Mouse (Mus musculus): ENCODE data around the gene Cdkl2.

GRCm38 (mm10) chr5:91972046-91972445 lies 71.6 kb downstream of the Cdkl2 start:
- no peak for TF ChIP-seq CTCF (conservative IDR thresholded peaks at IDR 0.05 in 1 of 2, IDR thresholded peaks at IDR 0.05 in 1 of 2; ENCODE audit: low read depth in 2 of 2, low read length in 2 of 2)
- no peak for TF ChIP-seq MAX (IDR thresholded peaks at IDR 0.05; ENCODE audit: low read length)
- no peak for TF ChIP-seq KAT2A (IDR thresholded peaks at IDR 0.05; ENCODE audit: insufficient replicate concordance, low read length)
- no peak for TF ChIP-seq RAD21 (IDR thresholded peaks at IDR 0.05; ENCODE audit: low read depth, low read length)
- TF ChIP-seq POLR2A (IDR thresholded peaks at IDR 0.05; ENCODE audit: low read depth, low read length) = no peak
- TF ChIP-seq ZNF384 (IDR thresholded peaks at IDR 0.05; ENCODE audit: low read depth, low read length) = no peak
- no peak for TF ChIP-seq E2F4 (IDR thresholded peaks at IDR 0.05; ENCODE audit: insufficient replicate concordance, low read depth, low read length)
- TF ChIP-seq JUND (conservative IDR thresholded peaks at IDR 0.05; ENCODE audit: low read depth, low read length) = no peak
- no peak for TF ChIP-seq USF2 (conservative IDR thresholded peaks at IDR 0.05; ENCODE audit: low read depth, low read length)
- no peak for TF ChIP-seq ZKSCAN1 (IDR thresholded peaks at IDR 0.05; ENCODE audit: borderline replicate concordance, low read depth, low read length)
